Mouse (Mus musculus) testis, adult 2 months (tissue): ENCODE data around the gene Dpy19l3. TPM values are rescaled to one million over a fixed set of nuclear protein-coding genes. Genes with fewer than 3 reads are reported as not detected.

Experiments used
- H3K27ac ChIP-seq: fragments of 200-500 bp; 2 replicates; pipeline ENCODE4 v1.5.1; 2012; ENCODE audit warnings: low read depth, low read length; ENCODE audit not compliant: control insufficient read depth, insufficient read depth
- H3K27me3 ChIP-seq: fragments of 200-500 bp; 2 replicates; pipeline ENCODE4 v1.6.1; 2012; ENCODE audit warnings: mild to moderate bottlenecking, low read length, moderate library complexity; ENCODE audit not compliant: control insufficient read depth, insufficient read depth
- H3K36me3 ChIP-seq: fragments of 200-500 bp; 2 replicates; pipeline ENCODE4 v1.6.1; 2012; ENCODE audit warnings: mild to moderate bottlenecking, low read length; ENCODE audit not compliant: control insufficient read depth, insufficient read depth
- H3K4me1 ChIP-seq: fragments of 200-500 bp; 2 replicates; pipeline ENCODE4 v1.6.1; 2012; ENCODE audit warnings: low read length; ENCODE audit not compliant: control insufficient read depth, insufficient read depth
- H3K4me3 ChIP-seq: fragments of 200-500 bp; 2 replicates; pipeline ENCODE4 v1.5.1; 2012; ENCODE audit warnings: low read depth, mild to moderate bottlenecking, low read length, moderate library complexity, mixed read lengths; ENCODE audit not compliant: control insufficient read depth
- CTCF ChIP-seq: fragments of 200-500 bp; IDR thresholded peaks from 2 replicates; pipeline ENCODE4 v1.5.1; 2012; ENCODE audit warnings: low read depth, mild to moderate bottlenecking, inconsistent platforms, low read length, moderate library complexity; ENCODE audit not compliant: control insufficient read depth, insufficient read depth, insufficient replicate concordance
- POLR2A ChIP-seq: fragments of 200-500 bp; IDR thresholded peaks from 2 replicates; pipeline ENCODE4 v1.6.1; 2012; ENCODE audit warnings: low read depth, mild to moderate bottlenecking, inconsistent platforms, low read length, moderate library complexity; ENCODE audit not compliant: control insufficient read depth
- polyA plus RNA-seq: library from polyadenylated mRNA; depleted of rRNA; stranded (reverse); fragments of >200 nt; gene quantifications from 2 replicates; pipeline ENCODE4 v1.2.3, GENCODE M21; 2012; rRNA removed

The Dpy19l3 gene
- polyA plus RNA-seq, 1 experiment: 4.8 TPM

GRCm38 (mm10) chr7:35646317-35647081, 107.8 kb downstream of the Dpy19l3 start:
- peak overlapping the region; percentile 76 for H3K27ac ChIP-seq
- no peaks in the 10 kb centered on the region; the same call in none of the 2 replicates for H3K36me3 ChIP-seq
- H3K27me3 ChIP-seq: no peaks in the 10 kb centered on the region

GRCm38 (mm10) chr7:35640072-35640471, 114.2 kb downstream of the Dpy19l3 start:
- TF ChIP-seq CTCF (no peak), POLR2A (no peak)
- no peak overlapping the region for H3K27ac ChIP-seq
- no peaks in the 10 kb centered on the region for H3K4me1 ChIP-seq
- H3K4me3 ChIP-seq: no peak overlapping the region
- no peaks in the 10 kb centered on the region for H3K27me3 ChIP-seq
- H3K36me3 ChIP-seq: no peaks in the 10 kb centered on the region; the same call in 1 of the 2 replicates

More at GRCm38 (mm10) chr7:35646317-35647081, 107.8 kb downstream of the Dpy19l3 start:
- peaks cover 5% of the 10 kb centered on the region for H3K4me1 ChIP-seq
- peak overlapping the region; percentile 92 for H3K4me3 ChIP-seq
- TF ChIP-seq POLR2A: no peak
- no peak for TF ChIP-seq CTCF

- no peak overlapping the region for H3K27ac ChIP-seq
- TF ChIP-seq CTCF (no peak), POLR2A (no peak)
- H3K27me3 ChIP-seq: no peaks in the 10 kb centered on the region
- H3K36me3 ChIP-seq: no peaks in the 10 kb centered on the region; the same call in 1 of the 2 replicates
- H3K4me1 ChIP-seq: no peaks in the 10 kb centered on the region; the same call in 1 of the 2 replicates
- no peak overlapping the region for H3K4me3 ChIP-seq
Observed at GRCm38 (mm10) chr7:35636874-35637273, 117.4 kb downstream of the Dpy19l3 start.

- no peak overlapping the region for H3K27ac ChIP-seq
- H3K4me3 ChIP-seq: no peak overlapping the region
- TF ChIP-seq CTCF (no peak), POLR2A (no peak)
- no peaks in the 10 kb centered on the region; the same call in 1 of the 2 replicates for H3K4me1 ChIP-seq
- no peaks in the 10 kb centered on the region for H3K27me3 ChIP-seq
- no peaks in the 10 kb centered on the region for H3K36me3 ChIP-seq
Observed at GRCm38 (mm10) chr7:35636229-35636628, 118.0 kb downstream of the Dpy19l3 start.

Other genes with a start within 250 kb of the Dpy19l3 start
- 19.0 and 24.1 TPM in 2 replicates for gene Tdrd12, start 216.7 kb downstream of the Dpy19l3 start, polyA plus RNA-seq
- gene Nudt19, start 198.2 kb downstream of the Dpy19l3 start, polyA plus RNA-seq: 4.9 and 5.7 TPM in 2 replicates
- 0.06 and 0.07 TPM in 2 replicates for gene Rgs9bp, start 168.9 kb downstream of the Dpy19l3 start, polyA plus RNA-seq
- 12.8 and 15.0 TPM in 2 replicates for gene Ankrd27, start 168.2 kb downstream of the Dpy19l3 start, polyA plus RNA-seq
- 272 and 388 TPM in 2 replicates for gene Pdcd5, start 106.9 kb downstream of the Dpy19l3 start, polyA plus RNA-seq
- gene Zfp507, start 48.5 kb upstream of the Dpy19l3 start, polyA plus RNA-seq: 12.0 and 13.1 TPM in 2 replicates